Mouse (Mus musculus): Measurements from ENCODE around the gene Gm10722. TPM values are rescaled to one million over a fixed set of nuclear protein-coding genes. Genes with fewer than 3 reads are reported as not detected.
"Not testable (repeated sequence)": the region's sequence is repeated elsewhere in the genome, so short reads cannot be mapped to it uniquely, and the experiment has no call there.

Gm10722 gene
- polyA plus RNA-seq, 2 experiments from 2014 or later = not detected

DNA sequence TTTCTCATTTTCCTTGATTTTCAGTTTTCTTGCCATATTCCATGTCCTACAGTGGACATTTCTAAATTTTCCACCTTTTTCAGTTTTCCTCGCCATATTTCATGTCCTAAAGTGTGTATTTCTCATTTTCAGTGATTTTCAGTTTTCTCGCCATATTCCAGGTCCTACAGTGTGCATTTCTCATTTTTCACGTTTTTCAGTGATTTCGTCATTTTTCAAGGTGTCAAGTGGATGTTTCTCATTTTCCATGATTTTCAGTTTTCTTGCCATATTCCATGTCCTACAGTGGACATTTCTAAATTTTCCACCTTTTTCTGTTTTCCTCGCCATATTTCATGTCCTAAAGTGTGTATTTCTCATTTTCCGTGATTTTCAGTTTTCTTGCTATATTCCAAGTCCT is 24.9 kb downstream of the Gm10722 start:
- ATAC-seq = peak; percentile 4

DNA sequence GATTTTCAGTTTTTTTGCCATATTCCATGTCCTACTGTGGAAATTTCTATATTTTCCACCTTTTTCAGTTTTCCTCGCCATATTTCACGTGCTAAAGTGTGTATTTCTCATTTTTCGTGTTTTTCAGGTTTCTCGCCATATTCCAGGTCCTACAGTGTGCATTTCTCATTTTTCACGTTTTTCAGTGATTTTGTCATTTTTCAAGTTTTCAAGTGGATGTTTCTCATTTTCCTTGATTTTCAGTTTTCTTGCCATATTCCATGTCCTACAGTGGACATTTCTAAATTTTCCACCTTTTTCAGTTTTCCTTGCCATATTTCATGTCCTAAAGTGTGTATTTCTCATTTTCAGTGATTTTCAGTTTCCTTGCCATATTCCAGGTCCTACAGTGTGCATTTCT is 25.4 kb downstream of the Gm10722 start:
- not testable (repeated sequence) for ATAC-seq

DNA sequence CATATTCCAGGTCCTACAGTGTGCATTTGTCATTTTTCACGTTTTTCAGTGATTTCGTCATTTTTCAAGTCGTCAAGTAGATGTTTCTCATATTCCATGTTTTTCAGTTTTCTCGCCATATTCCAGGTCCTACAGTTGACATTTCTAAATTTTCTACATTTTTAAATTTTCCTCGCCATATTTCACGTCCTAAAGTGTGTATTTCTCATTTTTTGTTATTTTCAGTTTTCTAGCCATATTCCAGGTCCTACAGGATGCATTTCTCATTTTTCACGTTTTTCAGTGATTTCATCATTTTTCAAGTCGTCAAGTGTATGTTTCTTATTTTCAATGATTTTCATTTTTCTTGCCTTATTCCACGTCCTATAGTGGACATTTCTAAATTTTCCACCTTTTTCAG is 26.0 kb downstream of the Gm10722 start:
- ATAC-seq = not testable (repeated sequence)

- ATAC-seq = not testable (repeated sequence)
Measured at GRCm38 (mm10) chr9:3027200-3027599, 26.5 kb downstream of the Gm10722 start.

DNA sequence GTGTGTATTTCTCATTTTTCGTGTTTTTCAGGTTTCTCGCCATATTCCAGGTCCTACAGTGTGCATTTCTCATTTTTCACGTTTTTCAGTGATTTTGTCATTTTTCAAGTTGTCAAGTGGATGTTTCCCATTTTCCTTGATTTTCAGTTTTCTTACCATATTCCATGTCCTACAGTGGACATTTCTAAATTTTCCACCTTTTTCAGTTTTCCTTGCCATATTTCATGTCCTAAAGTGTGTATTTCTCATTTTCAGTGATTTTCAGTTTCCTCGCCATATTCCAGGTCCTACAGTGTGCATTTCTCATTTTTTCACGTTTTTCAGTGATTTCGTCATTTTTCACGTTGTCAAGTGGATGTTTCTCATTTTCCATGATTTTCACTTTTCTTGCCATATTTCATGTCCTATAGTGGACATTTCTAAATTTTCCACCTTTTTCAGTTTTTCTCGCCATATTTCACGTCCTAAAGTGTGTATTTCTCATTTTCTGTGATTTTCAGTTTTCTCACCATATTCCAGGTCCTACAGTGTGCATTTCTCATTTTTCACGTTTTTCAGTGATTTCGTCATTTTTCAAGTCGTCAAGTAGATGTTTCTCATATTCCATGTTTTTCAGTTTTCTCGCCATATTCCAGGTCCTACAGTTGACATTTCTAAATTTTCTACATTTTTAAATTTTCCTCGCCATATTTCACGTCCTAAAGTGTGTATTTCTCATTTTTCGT is 28.7 kb downstream of the Gm10722 start:
- not testable (repeated sequence) for ATAC-seq

DNA sequence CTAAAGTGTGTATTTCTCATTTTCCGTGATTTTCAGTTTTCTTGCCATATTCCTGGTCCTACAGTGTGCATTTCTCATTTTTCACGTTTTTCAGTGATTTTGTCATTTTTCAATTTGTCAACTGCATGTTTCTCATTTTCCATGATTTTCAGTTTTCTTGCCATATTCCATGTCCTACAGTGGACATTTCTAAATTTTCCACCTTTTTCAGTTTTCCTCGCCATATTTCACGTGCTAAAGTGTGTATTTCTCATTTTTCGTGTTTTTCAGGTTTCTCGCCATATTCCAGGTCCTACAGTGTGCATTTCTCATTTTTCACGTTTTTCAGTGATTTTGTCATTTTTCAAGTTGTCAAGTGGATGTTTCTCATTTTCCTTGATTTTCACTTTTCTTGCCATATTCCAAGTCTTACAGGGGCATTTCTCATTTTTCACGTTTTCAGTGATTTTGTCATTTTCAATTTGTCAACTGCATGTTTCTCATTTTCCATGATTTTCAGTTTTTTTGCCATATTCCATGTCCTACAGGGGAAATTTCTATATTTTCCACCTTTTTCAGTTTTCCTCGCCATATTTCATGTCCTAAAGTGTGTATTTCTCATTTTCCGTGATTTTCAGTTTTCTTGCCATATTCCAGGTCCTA is 30.1 kb downstream of the Gm10722 start:
- ATAC-seq = not testable (repeated sequence)

- not testable (repeated sequence) for ATAC-seq
Measured at GRCm38 (mm10) chr9:3034299-3034698, 33.6 kb downstream of the Gm10722 start, which contains the start of gene Gm17535. Gm17535 (plus strand) TSS chr9:3034599.

- ATAC-seq = not testable (repeated sequence)
Measured at GRCm38 (mm10) chr9:3036577-3036976, 35.9 kb downstream of the Gm10722 start, which contains the start of gene Gm10715. Gm10715 (plus strand) TSS chr9:3036877.

GRCm38 (mm10) chr9:3038161-3038560 is 37.4 kb downstream of the Gm10722 start:
- ATAC-seq = not testable (repeated sequence)

Other genes with a start within 250 kb of the Gm10722 start
- gene Gm11168, start 2.4 kb downstream of the Gm10722 start, polyA plus RNA-seq (2017; shearing (Covaris generic)) = 1 to 10 TPM in 1 of 2 experiments, not detected in 1; 2.6 TPM
- gene Gm10721, start 12.2 kb downstream of the Gm10722 start, polyA plus RNA-seq (2017; shearing (Covaris generic)) = under 1 TPM in 1 of 2 experiments, not detected in 1; 0.83 TPM
- not detected for gene Gm10720, start 14.7 kb downstream of the Gm10722 start, polyA plus RNA-seq (2017; shearing (Covaris generic))
- 1 to 10 TPM in 1 of 2 experiments, not detected in 1; 1.8 TPM for gene Gm10719, start 16.5 kb downstream of the Gm10722 start, polyA plus RNA-seq (2017; shearing (Covaris generic))
- gene Gm10718, start 22.6 kb downstream of the Gm10722 start, polyA plus RNA-seq (2017; shearing (Covaris generic)) = 1 to 10 TPM in 1 of 2 experiments, not detected in 1; 1.7 TPM
- 1 to 10 TPM; 2.0 to 7.1 TPM for gene Gm10717, start 24.5 kb downstream of the Gm10722 start, polyA plus RNA-seq (2017; shearing (Covaris generic))
- gene Gm17535, start 33.7 kb downstream of the Gm10722 start, polyA plus RNA-seq (2017; shearing (Covaris generic)) = not detected
- gene Gm10715, start 36.0 kb downstream of the Gm10722 start, polyA plus RNA-seq (2017; shearing (Covaris generic)) = not detected

All from CD4-positive, CD25-positive, alpha-beta regulatory T cell, adult 4 months (primary cell).